Mouse (Mus musculus) lung, postnatal 0 days (tissue): ENCODE data around the gene Rab42.

Experiments
- CTCF ChIP-seq: IDR thresholded peaks from 2 replicates; pipeline ENCODE4 v1.5.1; 2016; ENCODE audit warnings: antibody characterized with exemption, mild to moderate bottlenecking
- EP300 ChIP-seq: IDR thresholded peaks from 2 replicates; pipeline ENCODE4 v1.6.1; 2016; ENCODE audit warnings: antibody characterized with exemption, mild to moderate bottlenecking, control low read depth

GRCm38 (mm10) chr4:132266835-132267349 is 36.3 kb downstream of the Rab42 start:
- TF ChIP-seq EP300 (no peak), CTCF (no peak)
